Mouse (Mus musculus) ES-E14 (cell line): ENCODE measurements around the gene Aurkc.
"Not testable (repeated sequence)": the region's sequence is repeated elsewhere in the genome, so short reads cannot be mapped to it uniquely, and the experiment has no call there.

ENCODE experiments used
- CHD2 ChIP-seq: IDR thresholded peaks from 2 replicates; pipeline ENCODE4 v1.6.1; 2014; ENCODE audit warnings: mild to moderate bottlenecking, low read depth, low read length, inconsistent platforms
- HCFC1 ChIP-seq: IDR thresholded peaks from 2 replicates; pipeline ENCODE4 v1.6.1; 2012; ENCODE audit warnings: low read length, inconsistent platforms, borderline replicate concordance; ENCODE audit not compliant: insufficient read depth
- ZC3H11A ChIP-seq: IDR thresholded peaks from 2 replicates; pipeline ENCODE4 v1.6.1; 2012; ENCODE audit warnings: low read depth, mild to moderate bottlenecking, inconsistent platforms, low read length, borderline replicate concordance
- ZNF384 ChIP-seq: IDR thresholded peaks from 2 replicates; pipeline ENCODE4 v1.6.1; 2012; ENCODE audit warnings: low read depth, low read length, inconsistent platforms

DNA sequence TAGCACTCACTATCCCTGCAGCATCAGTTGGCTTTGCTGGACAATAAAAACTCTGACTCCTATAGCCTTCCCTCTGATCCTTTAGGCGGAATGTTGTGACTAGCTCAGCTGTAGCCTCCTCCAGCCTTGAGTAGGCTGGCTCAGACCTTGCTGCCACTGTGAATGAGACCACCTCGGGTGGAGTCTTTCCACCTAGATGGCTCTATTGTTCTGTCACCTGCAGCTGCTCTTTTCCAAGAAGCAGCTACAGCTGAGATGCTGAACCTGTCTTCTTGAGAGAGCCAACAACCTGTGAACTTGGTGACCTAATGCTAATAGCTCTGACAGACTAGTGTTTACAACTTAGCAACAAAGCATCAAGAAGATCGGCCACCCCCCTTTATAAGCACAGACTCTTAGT lies 3.8 kb downstream of the Aurkc start:
- TF ChIP-seq HCFC1, ZNF384, CHD2, ZC3H11A: not testable (repeated sequence)
